ENCODE assay signal across 8 mouse cellular contexts in the genomic region with DNA sequence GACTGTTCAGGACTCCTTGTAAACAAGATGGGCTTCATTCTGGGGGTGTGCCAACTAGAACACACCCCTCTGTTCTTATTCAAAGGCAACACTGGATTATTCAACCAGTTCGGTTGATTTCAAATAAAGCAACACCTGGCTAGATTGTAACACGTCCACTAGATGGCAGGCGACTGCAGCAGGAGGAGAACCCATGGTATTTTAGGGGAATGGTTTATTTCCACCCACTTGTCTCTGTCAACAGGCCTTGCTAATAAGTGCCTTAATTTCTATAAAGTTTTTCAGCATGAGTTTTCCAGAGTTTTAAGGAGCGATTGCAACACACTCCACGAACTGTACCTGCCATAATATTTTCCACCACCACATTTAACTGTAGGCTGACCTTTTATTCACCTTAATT.
DNase-seq lines count a peak whose midpoint lies in the region; ATAC-seq and TF ChIP-seq lines count a peak whose summit lies in the region.

No protein-coding gene starts in this region.

- no peaks in the 10 kb centered on the region for H3K27me3 ChIP-seq in heart, embryonic 16.5 days (ENCODE audit: control insufficient read depth, insufficient read depth, low read length)
- no peaks in the 10 kb centered on the region for H3K27me3 ChIP-seq in heart, embryonic 11.5 days (ENCODE audit: control insufficient read depth, insufficient read depth, low read length)
- 0 out of 4 replicates have a peak, but pooled peaks cover 0 to 2% of the 10 kb centered on the region in 2 experiments for H3K27me3 ChIP-seq in MEL (ENCODE audit: control insufficient read depth in 1 of 2, insufficient read depth in 2 of 2, low read length in 2 of 2)
- H3K27me3 ChIP-seq in midbrain, embryonic 13.5 days = no peaks in the 10 kb centered on the region

- intact Hi-C loops in heart, postnatal 14 days (cut with DNase I) = loop anchor here (2.0 kb wide), 1 partner anchor 945 kb away; no protein-coding TSS in a partner anchor

- H3K79me2 ChIP-seq in MEL (ENCODE audit: control insufficient read depth, insufficient read depth, low read length, poor library complexity) = no peaks in the 10 kb centered on the region

- H3K36me3 ChIP-seq in heart, embryonic 16.5 days (ENCODE audit: control insufficient read depth, insufficient read depth) = no peaks in the 10 kb centered on the region
- no peaks in the 10 kb centered on the region for H3K36me3 ChIP-seq in heart, embryonic 11.5 days (ENCODE audit: control insufficient read depth, insufficient read depth, low read length)
- no peaks in the 10 kb centered on the region for H3K36me3 ChIP-seq in MEL (ENCODE audit: control insufficient read depth in 1 of 2, insufficient read depth in 2 of 2, low read length in 2 of 2)
- no peaks in the 10 kb centered on the region for H3K36me3 ChIP-seq in midbrain, embryonic 13.5 days

- H3K4me2 ChIP-seq in heart, embryonic 16.5 days (ENCODE audit: low read depth, low read length) = no peak overlapping the region
- H3K4me2 ChIP-seq in heart, embryonic 11.5 days = no peak overlapping the region
- no peak overlapping the region for H3K4me2 ChIP-seq in midbrain, embryonic 13.5 days (replicated peaks)

- H3K9ac ChIP-seq in heart, embryonic 16.5 days (ENCODE audit: low read length) = no peak overlapping the region
- no peak overlapping the region for H3K9ac ChIP-seq in heart, embryonic 11.5 days (ENCODE audit: low read depth, low read length)
- no peak overlapping the region for H3K9ac ChIP-seq in MEL (ENCODE audit: control insufficient read depth, low read depth, low read length, poor library complexity, severe bottlenecking)
- H3K9ac ChIP-seq in midbrain, embryonic 13.5 days (replicated peaks) = no peak overlapping the region

- TF ChIP-seq CTCF in MEL (IDR thresholded peaks at IDR 0.05 in 2 of 3, conservative IDR thresholded peaks at IDR 0.05 in 1 of 3; ENCODE audit: control insufficient read depth in 1 of 3, insufficient read depth in 1 of 3, low read depth in 2 of 3, low read length in 3 of 3, poor library complexity in 1 of 3, severe bottlenecking in 1 of 3) = peak; percentile 38 to 73 (median 72); a peak in 5 of 6 replicates

- no peak for TF ChIP-seq POLR2A in MEL (IDR thresholded peaks at IDR 0.05; ENCODE audit: control insufficient read depth in 1 of 2, insufficient read depth in 1 of 2, low read depth in 1 of 2, low read length in 2 of 2, poor library complexity in 1 of 2)

- H3K4me3 ChIP-seq in heart, embryonic 16.5 days (ENCODE audit: low read length) = no peak overlapping the region
- H3K4me3 ChIP-seq in heart, embryonic 11.5 days (ENCODE audit: low read depth, low read length) = no peak overlapping the region
- H3K4me3 ChIP-seq in MEL (ENCODE audit: control insufficient read depth in 1 of 2, insufficient read depth in 1 of 2, low read depth in 2 of 2, low read length in 2 of 2) = no peak overlapping the region
- no peak overlapping the region for H3K4me3 ChIP-seq in midbrain, embryonic 13.5 days (replicated peaks)

- ATAC-seq in heart, embryonic 16.5 days (replicated peaks; ENCODE audit: extremely low read depth, insufficient read depth, low FRiP score) = peak; percentile 45; the same call in 1 of the 2 replicates
- no peak for ATAC-seq in heart, embryonic 11.5 days (replicated peaks; ENCODE audit: insufficient number of reproducible peaks, low FRiP score, low TSS enrichment)
- ATAC-seq in midbrain, embryonic 13.5 days = 0 out of 2 replicates have a peak, but pooled peaks have one; percentile 37

- H3K27ac ChIP-seq in heart, embryonic 16.5 days (ENCODE audit: low read length) = no peak overlapping the region
- H3K27ac ChIP-seq in heart, embryonic 11.5 days (ENCODE audit: low read depth, low read length) = no peak overlapping the region
- H3K27ac ChIP-seq in MEL (ENCODE audit: control insufficient read depth, low read depth, low read length) = no peak overlapping the region
- H3K27ac ChIP-seq in midbrain, embryonic 13.5 days = no peak overlapping the region

- TF ChIP-seq EP300 in MEL (IDR thresholded peaks at IDR 0.05; ENCODE audit: low read depth in 1 of 2, low read length in 2 of 2) = no peak

- WGBS in heart, embryonic 16.5 days = 7% methylated on average over 5 of the region's 5 CpGs
- 13% methylated on average over 5 of the region's 5 CpGs for WGBS in heart, embryonic 11.5 days (ENCODE audit: insufficient replicate concordance)
- 15% methylated on average over 5 of the region's 5 CpGs for WGBS in midbrain, embryonic 13.5 days

- H3K9me3 ChIP-seq in heart, embryonic 16.5 days (replicated peaks; ENCODE audit: control insufficient read depth, low read length) = no peaks in the 10 kb centered on the region
- no peaks in the 10 kb centered on the region for H3K9me3 ChIP-seq in heart, embryonic 11.5 days (replicated peaks; ENCODE audit: control insufficient read depth, low read length)
- H3K9me3 ChIP-seq in MEL (replicated peaks; ENCODE audit: insufficient read depth, low read length) = no peaks in the 10 kb centered on the region
- H3K9me3 ChIP-seq in midbrain, embryonic 13.5 days = no peaks in the 10 kb centered on the region

- DNase-seq in MEL (ENCODE audit: low read depth, low spot score) = peak; percentile 52
- DNase-seq in cerebellum, postnatal 36 days = peak; percentile 48 to 57
- DNase-seq in heart, postnatal 14 days = peak; percentile 24 to 57
- peak; percentile 51 to 52 for DNase-seq in left cerebral cortex, adult 18-20 months (ENCODE audit: low spot score in 2 of 2)
- DNase-seq in yolk sac, embryonic 10.5 days (ENCODE audit: low spot score) = peak; percentile 10

- TF ChIP-seq RAD21 in MEL (IDR thresholded peaks at IDR 0.05; ENCODE audit: low read depth, low read length) = peak; percentile 66

- peaks cover 3% of the 10 kb centered on the region for H3K4me1 ChIP-seq in heart, embryonic 16.5 days (ENCODE audit: control insufficient read depth, insufficient read depth, low read length)
- H3K4me1 ChIP-seq in heart, embryonic 11.5 days (ENCODE audit: control insufficient read depth, insufficient read depth, low read length) = no peaks in the 10 kb centered on the region
- H3K4me1 ChIP-seq in MEL (ENCODE audit: control insufficient read depth in 1 of 2, insufficient read depth in 2 of 2, low read length in 2 of 2) = no peaks in the 10 kb centered on the region
- no peaks in the 10 kb centered on the region for H3K4me1 ChIP-seq in midbrain, embryonic 13.5 days (replicated peaks)

TF ChIP-seq in MEL, 35 proteins besides CTCF, POLR2A, EP300 and RAD21:
- TF ChIP-seq ZMIZ1 (IDR thresholded peaks at IDR 0.05; ENCODE audit: low read depth, low read length) (no peak), MAZ (IDR thresholded peaks at IDR 0.05; ENCODE audit: low read depth, low read length) (no peak), E2F4 (IDR thresholded peaks at IDR 0.05; ENCODE audit: borderline replicate concordance, low read depth, low read length) (no peak), SMC3 (IDR thresholded peaks at IDR 0.05; ENCODE audit: low read depth, low read length) (peak; percentile 72), HCFC1 (IDR thresholded peaks at IDR 0.05; ENCODE audit: low read depth, low read length) (no peak), CHD1 (IDR thresholded peaks at IDR 0.05; ENCODE audit: low read depth, low read length) (no peak), UBTF (IDR thresholded peaks at IDR 0.05; ENCODE audit: borderline replicate concordance, insufficient read depth, low read depth, low read length) (no peak), CHD2 (IDR thresholded peaks at IDR 0.05; ENCODE audit: low read length) (no peak), TBP (IDR thresholded peaks at IDR 0.05; ENCODE audit: low read depth, low read length) (no peak), POLR2AphosphoS2 (IDR thresholded peaks at IDR 0.05; ENCODE audit: low read length) (no peak), TCF12 (IDR thresholded peaks at IDR 0.05; ENCODE audit: low read depth, low read length) (no peak), USF1 (IDR thresholded peaks at IDR 0.05; ENCODE audit: low read depth, low read length) (no peak), BHLHE40 (IDR thresholded peaks at IDR 0.05; ENCODE audit: borderline replicate concordance, low read depth, low read length) (no peak), ZC3H11A (IDR thresholded peaks at IDR 0.05; ENCODE audit: low read depth, low read length) (peak; percentile 26; the same call in 1 of the 2 replicates), NRF1 (IDR thresholded peaks at IDR 0.05; ENCODE audit: insufficient read depth, low read depth, low read length, poor library complexity, severe bottlenecking) (no peak), GATA1 (IDR thresholded peaks at IDR 0.05; ENCODE audit: low read depth, low read length) (no peak), ZKSCAN1 (IDR thresholded peaks at IDR 0.05; ENCODE audit: low read depth, low read length) (no peak)
